Mouse (Mus musculus) neural tube, embryonic 11.5 days (tissue): ENCODE measurements at regions not wholly inside any gene's neighbourhood (a gene's known extent, or its start where the extent isn't known, plus 50 kb on each side); places are given as distances from the start of the nearest gene placed in this dataset.
A peak's percentile ranks its signal among the peaks of the same experiment; 100 is the strongest.

ENCODE experiments used
- ATAC-seq: fragments of 200-750 bp; cut with Nextera tagmentation; 2 replicates; pipeline ENCODE4 v1.8.0; 2017; ENCODE audit warnings: moderate number of reproducible peaks, mild to moderate bottlenecking, moderate TSS enrichment, moderate library complexity; ENCODE audit not compliant: insufficient read depth, low FRiP score, low TSS enrichment
- DNase-seq: peaks from one replicate; pipeline ENCODE4 v3.0.0-alpha.2; 2015; ENCODE audit warnings: low spot score
- H3K27ac ChIP-seq: fragments of 300-500 bp; sonication (generic); 2 replicates; pipeline ENCODE4 v1.5.1; 2014; ENCODE audit warnings: low read depth, mild to moderate bottlenecking, low read length
- H3K27me3 ChIP-seq: fragments of 300-500 bp; sonication (generic); 2 replicates; pipeline ENCODE4 v1.6.1; 2014; ENCODE audit warnings: mild to moderate bottlenecking, low read length, mixed read lengths; ENCODE audit not compliant: control insufficient read depth, insufficient read depth
- H3K36me3 ChIP-seq: fragments of 300-500 bp; sonication (generic); 2 replicates; pipeline ENCODE4 v1.6.1; 2014; ENCODE audit warnings: mild to moderate bottlenecking, low read length, moderate library complexity, mixed read lengths; ENCODE audit not compliant: control insufficient read depth, insufficient read depth
- H3K4me1 ChIP-seq: fragments of 300-500 bp; sonication (generic); 2 replicates; pipeline ENCODE4 v1.6.1; 2014; ENCODE audit warnings: low read length, mixed read lengths; ENCODE audit not compliant: control insufficient read depth, insufficient read depth
- H3K4me2 ChIP-seq: fragments of 300-500 bp; sonication (generic); 2 replicates; pipeline ENCODE4 v1.6.1; 2014; ENCODE audit warnings: low read depth, mild to moderate bottlenecking, moderate library complexity
- H3K4me3 ChIP-seq: fragments of 300-500 bp; sonication (generic); 2 replicates; pipeline ENCODE4 v1.5.1; 2014; ENCODE audit warnings: low read depth, low read length
- H3K9ac ChIP-seq: fragments of 300-500 bp; sonication (generic); 2 replicates; pipeline ENCODE4 v1.6.1; 2014; ENCODE audit warnings: mild to moderate bottlenecking, low read length
- H3K9me3 ChIP-seq: fragments of 300-500 bp; sonication (generic); 2 replicates; pipeline ENCODE4 v1.6.1; 2016; ENCODE audit warnings: low read length; ENCODE audit not compliant: control insufficient read depth
- WGBS: fragments of 180-500 bp; shearing (Covaris S2); extraction: QIAGEN DNeasy Blood & Tissue Kit; methylation state at CpG from one replicate; pipeline ENCODE4 v1.1.7; 2014; 5-methylcytosine and 5-hydroxymethylcytosine counted together

DNA sequence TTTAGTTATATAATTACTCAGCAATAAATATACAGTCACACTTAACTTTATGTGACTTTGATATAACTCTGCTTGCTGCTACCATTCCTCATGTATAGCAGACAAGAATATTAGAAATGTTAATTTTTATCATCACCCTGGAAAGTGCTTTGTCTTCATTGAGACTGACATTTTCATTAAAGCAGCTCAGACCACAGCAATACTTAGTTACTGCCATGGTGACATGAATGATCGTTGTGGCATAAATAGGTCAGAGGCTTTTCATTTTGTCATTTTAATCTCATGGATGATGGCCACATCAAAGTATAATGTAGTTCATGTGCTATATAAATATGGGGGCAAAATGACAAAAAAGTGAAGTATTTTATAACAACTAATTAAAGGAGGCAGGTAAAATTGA, 498.1 kb downstream of the Slc22a22 start:
- no peaks in the 10 kb centered on the region for H3K9me3 ChIP-seq
- H3K4me1 ChIP-seq, result no peaks in the 10 kb centered on the region
- ATAC-seq (peak; percentile 24; the same call in 1 of the 2 replicates), DNase-seq (no peak)
- H3K27ac ChIP-seq, result no peak overlapping the region
- no peaks in the 10 kb centered on the region for H3K27me3 ChIP-seq
- no peak overlapping the region for H3K4me3 ChIP-seq
- WGBS, result 88% methylated on average over 1 of the region's 1 CpGs
- H3K9ac ChIP-seq, result no peak overlapping the region
- H3K4me2 ChIP-seq, result no peak overlapping the region
- no peaks in the 10 kb centered on the region for H3K36me3 ChIP-seq

DNA sequence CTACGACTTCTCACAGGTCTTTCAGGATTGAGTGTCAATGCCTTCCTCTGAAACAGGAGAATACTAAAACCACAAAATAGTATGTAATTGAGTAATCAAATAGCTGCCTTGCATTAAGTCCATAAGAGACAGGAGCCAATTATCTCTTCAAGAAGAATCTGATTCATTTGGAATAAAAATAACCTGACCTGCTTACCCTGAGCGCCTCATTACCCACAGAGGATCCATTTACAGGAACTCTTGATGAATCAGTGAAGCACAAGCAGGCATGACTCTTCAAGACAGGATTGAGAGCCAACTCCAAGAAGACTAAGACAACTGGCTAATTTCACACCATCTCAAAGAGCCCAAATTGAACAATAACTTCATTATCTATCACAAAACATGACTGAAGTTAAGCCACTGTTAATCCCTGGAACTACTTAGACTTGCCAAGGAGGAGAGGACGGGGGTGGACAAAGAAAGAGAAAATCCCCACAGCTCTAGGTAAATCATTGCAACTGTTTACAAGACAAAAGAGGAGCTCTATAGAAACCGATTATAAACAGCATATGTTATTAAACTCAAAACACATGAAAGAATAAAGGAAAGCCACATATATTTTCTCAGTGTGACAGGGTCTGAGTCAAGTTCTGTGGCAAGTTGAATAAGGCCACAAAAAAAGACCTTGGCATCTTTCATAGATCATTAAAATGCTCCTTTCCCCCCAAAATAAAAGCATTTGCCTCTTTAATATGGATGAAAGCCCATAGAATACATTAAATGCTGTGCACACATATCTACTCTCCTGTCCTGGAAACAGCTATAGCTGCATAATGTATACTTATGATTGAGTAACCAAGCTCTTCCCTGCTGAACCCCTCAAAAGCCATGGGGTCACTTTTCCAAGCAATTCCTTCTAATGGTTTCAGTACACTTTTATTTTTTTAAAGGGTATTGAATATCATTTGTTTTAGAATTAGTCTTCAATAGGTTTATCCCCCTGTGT, 501.7 kb downstream of the Slc22a22 start:
- no peak overlapping the region for H3K4me2 ChIP-seq
- no peak overlapping the region for H3K4me3 ChIP-seq
- no peaks in the 10 kb centered on the region for H3K4me1 ChIP-seq
- 52% methylated on average over 4 of the region's 4 CpGs for WGBS
- peak; percentile 56; the same call in 1 of the 2 replicates for ATAC-seq
- no peak overlapping the region for H3K27ac ChIP-seq
- no peak overlapping the region for H3K9ac ChIP-seq
- H3K27me3 ChIP-seq, result no peaks in the 10 kb centered on the region
- no peaks in the 10 kb centered on the region for H3K9me3 ChIP-seq
- no peaks in the 10 kb centered on the region for H3K36me3 ChIP-seq
- no peak for DNase-seq

DNA sequence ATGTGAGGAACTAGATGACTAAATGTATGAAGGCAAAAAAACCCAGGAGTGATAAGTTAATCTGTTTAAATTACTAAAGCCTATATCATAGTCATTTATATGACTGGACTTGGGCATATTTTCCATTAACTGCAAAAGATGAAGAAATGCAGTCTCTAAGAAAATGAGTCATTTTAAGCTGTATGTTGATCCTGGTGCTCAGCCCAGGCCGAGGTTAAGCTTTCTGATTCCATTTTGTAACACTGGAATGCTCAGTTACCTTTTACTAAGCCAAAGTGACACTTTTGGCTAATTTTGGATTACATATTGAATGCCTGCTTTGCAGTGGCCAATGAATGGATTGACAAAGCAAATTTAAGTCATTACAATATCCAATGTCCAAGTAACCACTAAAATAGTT, 507.3 kb downstream of the Slc22a22 start:
- DNase-seq, result no peak
- H3K36me3 ChIP-seq, result no peaks in the 10 kb centered on the region
- no peak overlapping the region for H3K27ac ChIP-seq
- no peak overlapping the region for H3K4me2 ChIP-seq
- no peaks in the 10 kb centered on the region for H3K9me3 ChIP-seq
- no peak overlapping the region for H3K9ac ChIP-seq
- H3K4me3 ChIP-seq, result no peak overlapping the region
- 82% methylated on average over 1 of the region's 1 CpGs for WGBS
- H3K27me3 ChIP-seq, result no peaks in the 10 kb centered on the region
- ATAC-seq, result no peak
- no peaks in the 10 kb centered on the region for H3K4me1 ChIP-seq

DNA sequence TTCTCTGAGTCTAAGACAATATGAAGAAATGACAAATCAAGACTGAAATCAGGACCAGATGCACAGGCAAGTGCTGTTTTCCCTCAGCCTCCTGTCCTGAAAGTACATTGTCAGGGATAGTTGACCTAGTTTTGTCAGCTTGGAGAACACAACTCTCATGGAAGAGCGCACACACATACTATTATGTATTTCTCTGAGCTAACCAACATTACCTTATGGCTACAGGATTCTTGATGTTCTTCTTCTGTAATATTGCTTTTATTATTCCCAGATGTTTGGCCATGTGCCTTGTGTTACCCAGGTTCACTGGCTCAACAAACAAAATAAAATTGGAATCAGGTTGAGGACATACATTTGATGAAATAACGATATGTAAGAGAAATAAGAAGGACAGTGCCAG, 521.1 kb downstream of the Slc22a22 start:
- ATAC-seq, result no peak
- no peak for DNase-seq
- Histone ChIP-seq H3K9ac (no peak overlapping the region), H3K36me3 (no peaks in the 10 kb centered on the region), H3K4me1 (no peaks in the 10 kb centered on the region), H3K4me2 (no peak overlapping the region), H3K4me3 (no peak overlapping the region), H3K27me3 (no peaks in the 10 kb centered on the region), H3K27ac (no peak overlapping the region), H3K9me3 (no peaks in the 10 kb centered on the region)
- 89% methylated on average over 2 of the region's 2 CpGs for WGBS

DNA sequence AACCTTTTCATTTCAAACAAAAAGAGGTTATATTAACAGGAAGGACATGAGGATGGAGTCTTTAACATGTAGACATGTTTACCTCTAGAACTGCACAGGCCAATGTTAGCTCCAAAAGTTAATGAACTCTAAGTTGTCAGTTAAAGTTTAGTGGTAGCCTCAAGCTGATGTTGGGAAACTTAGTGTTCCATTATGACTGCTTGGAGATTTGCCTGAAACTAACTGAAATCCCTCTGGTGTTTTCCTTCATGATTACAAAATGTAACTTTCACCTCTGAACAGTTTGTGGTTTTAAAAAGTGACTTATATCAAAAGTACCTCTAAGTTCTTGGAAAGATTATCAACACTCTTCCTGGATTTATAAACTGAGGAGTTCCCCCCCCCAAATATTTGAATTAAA, 525.2 kb downstream of the Slc22a22 start:
- Histone ChIP-seq H3K27ac (no peak overlapping the region), H3K4me2 (no peak overlapping the region), H3K27me3 (no peaks in the 10 kb centered on the region), H3K36me3 (no peaks in the 10 kb centered on the region), H3K9ac (no peak overlapping the region), H3K9me3 (no peaks in the 10 kb centered on the region), H3K4me1 (no peaks in the 10 kb centered on the region), H3K4me3 (no peak overlapping the region)
- DNase-seq (no peak), ATAC-seq (no peak)

DNA sequence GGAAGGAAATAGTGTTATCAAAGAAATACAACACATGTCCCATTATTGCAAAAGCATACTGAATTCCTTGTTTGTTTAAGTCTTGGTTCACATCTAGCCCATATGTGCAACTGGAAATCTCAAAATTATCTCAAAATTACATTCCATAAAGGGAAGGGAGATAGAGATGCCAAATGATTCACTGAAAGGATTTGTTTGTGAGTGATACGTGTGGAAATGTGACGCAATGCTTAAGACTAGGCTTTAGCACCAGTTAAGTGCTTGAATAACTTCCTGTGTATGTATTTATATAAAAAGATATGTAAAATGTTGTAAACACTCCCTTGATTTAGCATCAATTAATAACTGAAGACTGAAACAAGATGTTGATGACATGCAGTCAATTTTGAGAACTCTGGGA, 526.6 kb downstream of the Slc22a22 start:
- DNase-seq (no peak), ATAC-seq (no peak)
- no peaks in the 10 kb centered on the region for H3K4me1 ChIP-seq
- H3K9me3 ChIP-seq, result no peaks in the 10 kb centered on the region
- WGBS, result 93% methylated on average over 2 of the region's 2 CpGs
- H3K4me3 ChIP-seq, result no peak overlapping the region
- H3K9ac ChIP-seq, result no peak overlapping the region
- no peaks in the 10 kb centered on the region for H3K36me3 ChIP-seq
- no peaks in the 10 kb centered on the region for H3K27me3 ChIP-seq
- no peak overlapping the region for H3K27ac ChIP-seq
- H3K4me2 ChIP-seq, result no peak overlapping the region

DNA sequence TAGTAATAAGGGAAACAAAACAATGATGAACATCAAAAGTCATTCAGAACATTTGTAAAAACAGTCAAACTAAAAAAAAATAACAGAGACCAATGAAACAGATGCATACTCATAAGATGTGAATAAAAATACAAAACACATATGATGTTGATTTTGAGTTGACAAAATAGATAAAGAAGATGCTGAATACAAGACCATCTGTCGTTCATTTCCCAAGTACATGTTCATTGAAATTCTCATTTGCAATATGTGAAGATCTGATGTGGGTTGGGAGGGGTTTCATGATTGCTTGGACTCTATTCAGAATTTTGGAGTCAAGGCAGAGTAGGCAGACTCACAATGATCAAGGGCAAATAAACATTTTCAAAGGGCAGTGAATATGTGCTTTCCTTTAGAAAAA, 536.5 kb downstream of the Slc22a22 start:
- Histone ChIP-seq H3K4me2 (no peak overlapping the region), H3K4me3 (no peak overlapping the region), H3K36me3 (no peaks in the 10 kb centered on the region), H3K9me3 (no peaks in the 10 kb centered on the region), H3K4me1 (no peaks in the 10 kb centered on the region), H3K9ac (no peak overlapping the region), H3K27me3 (no peaks in the 10 kb centered on the region), H3K27ac (no peak overlapping the region)
- no peak for ATAC-seq
- DNase-seq, result no peak
- WGBS, result 98% methylated on average over 1 of the region's 1 CpGs

DNA sequence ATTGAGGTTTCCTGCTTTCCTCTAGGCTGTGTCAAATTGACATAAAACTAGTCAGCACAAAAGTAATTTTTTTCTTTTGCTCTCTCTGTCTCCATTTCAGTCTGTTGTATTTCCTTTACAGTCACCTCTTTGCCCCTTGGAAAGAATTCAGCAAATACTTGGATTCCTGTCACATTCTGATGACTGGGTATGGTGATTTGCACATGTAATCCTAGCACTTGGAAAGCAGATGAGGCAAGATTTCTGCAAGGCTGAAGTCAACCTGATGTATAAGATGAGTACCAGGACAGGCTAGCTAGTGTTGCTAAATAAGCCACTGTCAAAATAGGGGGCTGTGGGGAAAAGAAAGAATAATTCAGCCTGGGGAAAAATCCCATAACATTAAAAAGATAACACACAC, 580.9 kb downstream of the Slc22a22 start:
- H3K9me3 ChIP-seq, result no peaks in the 10 kb centered on the region
- no peaks in the 10 kb centered on the region for H3K4me1 ChIP-seq
- H3K4me2 ChIP-seq, result no peak overlapping the region
- ATAC-seq (no peak), DNase-seq (no peak)
- no peak overlapping the region for H3K9ac ChIP-seq
- no peak overlapping the region for H3K4me3 ChIP-seq
- no peaks in the 10 kb centered on the region for H3K36me3 ChIP-seq
- H3K27ac ChIP-seq, result no peak overlapping the region
- H3K27me3 ChIP-seq, result no peaks in the 10 kb centered on the region

DNA sequence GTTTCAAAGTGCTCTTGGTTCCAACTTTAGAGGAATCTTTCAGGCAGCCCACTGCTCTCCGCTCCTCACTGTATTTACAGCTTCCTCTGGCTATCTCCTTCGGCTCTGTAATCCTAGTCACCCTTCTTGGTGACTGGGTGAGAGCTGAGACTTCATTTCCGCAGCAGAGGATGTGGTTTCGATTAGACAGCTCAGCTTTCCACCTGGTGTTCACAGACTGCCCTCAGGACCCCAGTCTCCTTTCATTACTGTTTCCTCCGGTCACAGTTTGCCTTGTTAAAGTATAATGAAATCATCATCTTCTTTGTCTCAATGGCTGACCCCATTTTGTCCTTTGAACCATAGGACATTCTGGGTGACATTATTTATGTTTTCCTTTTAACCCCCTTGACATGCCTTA, 595.9 kb downstream of the Slc22a22 start:
- Histone ChIP-seq H3K4me2 (no peak overlapping the region), H3K4me1 (0 out of 2 replicates have a peak, but pooled peaks cover 2% of the 10 kb centered on the region), H3K9ac (no peak overlapping the region), H3K9me3 (no peaks in the 10 kb centered on the region), H3K36me3 (no peaks in the 10 kb centered on the region), H3K27me3 (no peaks in the 10 kb centered on the region), H3K27ac (no peak overlapping the region), H3K4me3 (no peak overlapping the region)
- ATAC-seq (no peak; the same call in 1 of the 2 replicates), DNase-seq (no peak)
- 19% methylated on average over 5 of the region's 5 CpGs for WGBS
